Mouse (Mus musculus) urinary bladder, postnatal 4 days (tissue): ENCODE results near the gene Setd6.

ENCODE experiments used
- DNase-seq, 2 experiments: peaks; one replicate each; pipeline ENCODE4 v3.0.0; 2021 to 2022; ENCODE audit warnings: low spot score in 2 of 2

Setd6 gene

DNA sequence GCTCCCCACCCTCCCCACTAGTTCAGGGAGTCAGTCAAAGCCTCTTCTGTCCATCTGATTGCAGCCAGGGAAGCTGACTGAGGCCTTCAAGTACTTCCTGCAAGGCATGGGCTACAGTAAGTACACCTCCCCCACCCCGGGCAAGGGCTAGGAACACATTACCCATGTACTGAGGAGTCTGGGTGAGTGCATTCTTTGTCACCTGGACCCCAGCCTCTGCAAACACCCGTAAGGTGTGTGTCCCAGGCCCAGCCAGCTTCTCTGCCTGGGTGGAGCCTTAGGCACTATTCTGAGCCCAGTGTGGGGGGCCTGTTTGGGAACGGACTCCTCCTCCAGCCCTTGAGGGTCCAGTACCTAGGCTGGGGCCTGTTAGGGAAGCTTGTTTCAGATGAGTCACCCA, 4.7 kb upstream of the Setd6 start:
- DNase-seq: peak in 1 of 2 experiments; percentile 16

DNA sequence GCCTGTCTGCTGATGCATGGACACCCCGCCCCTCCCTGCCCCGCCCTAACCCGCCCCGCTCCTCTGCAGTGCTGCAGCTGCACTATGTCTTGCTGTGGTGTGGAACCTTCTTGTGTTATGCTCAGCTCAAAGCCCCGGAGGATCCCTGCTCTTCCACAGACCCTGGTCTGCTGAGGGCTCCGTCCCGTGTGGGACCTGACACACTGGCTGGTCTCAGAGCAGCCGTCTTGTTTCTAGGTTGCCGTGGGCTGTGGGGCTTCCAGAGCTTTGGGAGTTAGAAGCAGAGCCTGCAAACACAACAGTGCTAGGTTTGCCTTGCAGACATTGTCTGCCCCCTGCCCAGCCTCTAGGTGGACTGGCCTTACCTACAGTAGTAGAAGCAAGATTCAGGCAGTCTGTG, 3.3 kb upstream of the Setd6 start:
- no peak for DNase-seq

DNA sequence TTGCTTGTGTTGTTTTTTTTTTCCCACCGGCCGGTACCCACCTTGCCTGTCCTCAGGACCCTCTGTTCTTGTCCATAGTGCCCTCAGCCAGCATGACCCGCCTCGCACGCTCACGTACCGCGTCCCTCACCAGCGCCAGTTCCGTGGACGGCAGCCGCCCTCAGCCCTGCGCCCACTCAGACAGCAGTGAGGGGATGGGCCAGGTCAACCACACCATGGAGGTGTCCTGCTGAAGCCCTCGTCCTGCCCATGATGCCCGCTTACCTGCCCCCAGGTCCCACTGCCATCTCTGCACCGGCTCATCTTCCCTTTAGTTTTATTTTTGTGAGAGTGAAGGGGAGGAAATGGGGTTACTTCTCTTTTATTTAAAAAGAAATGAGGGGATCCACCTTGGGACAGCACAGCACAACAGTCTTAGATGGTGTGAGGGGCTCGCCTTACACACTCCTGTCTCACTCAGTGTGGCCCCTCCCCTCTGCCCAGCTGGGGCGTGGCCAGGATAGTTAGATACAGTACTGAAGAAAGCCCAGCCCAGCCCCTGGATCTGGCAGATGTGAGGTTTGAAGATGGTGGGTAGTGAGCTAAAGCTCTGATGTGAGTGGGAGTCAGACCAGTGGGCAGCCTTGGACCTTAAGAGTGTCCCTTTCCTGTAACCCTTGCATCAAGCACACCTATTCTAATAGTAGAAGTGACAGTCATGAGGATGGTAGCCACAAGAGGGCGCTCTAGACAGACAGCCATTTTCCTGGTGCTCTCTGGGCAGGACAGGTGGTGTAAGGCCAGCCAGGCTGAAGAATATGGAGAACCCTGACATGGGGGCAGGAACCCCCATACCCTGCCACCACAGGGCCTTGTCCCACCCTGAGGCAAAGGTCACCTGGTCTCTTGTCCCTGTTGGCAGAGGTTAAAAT, 2.3 kb upstream of the Setd6 start:
- DNase-seq: no peak

DNA sequence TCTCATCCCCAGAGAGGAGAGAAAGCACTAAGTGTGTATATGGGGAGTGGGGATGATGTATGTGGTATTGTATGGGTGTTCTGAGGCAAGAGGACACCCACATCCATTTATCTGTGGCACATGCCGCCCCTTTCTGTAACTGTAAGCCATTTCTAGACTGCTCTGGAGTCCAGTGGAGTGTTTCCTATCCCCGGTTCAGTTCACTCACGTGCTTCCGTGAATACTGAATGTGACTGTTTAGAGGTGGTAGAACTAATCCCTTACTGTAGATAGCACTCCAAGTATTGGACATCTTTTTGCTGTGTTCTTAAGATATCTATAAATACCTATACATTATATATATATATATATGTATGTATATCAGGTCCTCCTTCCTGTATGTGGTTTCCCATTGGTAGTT, 1.3 kb upstream of the Setd6 start:
- no peak for DNase-seq

DNA sequence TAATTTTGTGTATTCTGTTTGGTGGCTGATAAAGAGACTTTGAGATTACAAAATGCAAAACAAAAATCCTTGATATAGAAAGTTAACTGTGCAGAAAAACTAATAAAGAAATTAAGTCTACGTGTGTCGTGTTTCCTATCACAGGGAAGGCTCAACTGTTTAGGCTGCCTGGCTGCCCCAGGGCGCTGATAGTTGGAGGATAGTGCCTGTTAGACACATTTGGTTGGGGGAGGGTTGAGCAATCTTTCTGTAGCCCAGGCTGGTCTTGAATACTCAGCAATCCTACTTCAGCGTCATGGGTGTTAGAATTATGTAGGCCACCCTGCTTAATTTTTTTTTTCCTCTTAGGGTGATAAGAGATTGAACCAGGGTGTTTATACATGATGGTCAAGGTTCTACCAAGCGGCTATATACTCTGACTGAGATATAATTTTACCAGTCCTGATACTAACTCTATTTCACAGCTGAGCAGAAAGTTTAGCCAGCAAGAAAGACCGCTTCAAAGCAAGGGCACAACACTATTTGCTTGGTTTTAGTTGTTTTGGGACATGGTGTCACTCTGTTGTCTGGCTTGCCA, 756 bp upstream of the Setd6 start:
- DNase-seq: no peak

DNA sequence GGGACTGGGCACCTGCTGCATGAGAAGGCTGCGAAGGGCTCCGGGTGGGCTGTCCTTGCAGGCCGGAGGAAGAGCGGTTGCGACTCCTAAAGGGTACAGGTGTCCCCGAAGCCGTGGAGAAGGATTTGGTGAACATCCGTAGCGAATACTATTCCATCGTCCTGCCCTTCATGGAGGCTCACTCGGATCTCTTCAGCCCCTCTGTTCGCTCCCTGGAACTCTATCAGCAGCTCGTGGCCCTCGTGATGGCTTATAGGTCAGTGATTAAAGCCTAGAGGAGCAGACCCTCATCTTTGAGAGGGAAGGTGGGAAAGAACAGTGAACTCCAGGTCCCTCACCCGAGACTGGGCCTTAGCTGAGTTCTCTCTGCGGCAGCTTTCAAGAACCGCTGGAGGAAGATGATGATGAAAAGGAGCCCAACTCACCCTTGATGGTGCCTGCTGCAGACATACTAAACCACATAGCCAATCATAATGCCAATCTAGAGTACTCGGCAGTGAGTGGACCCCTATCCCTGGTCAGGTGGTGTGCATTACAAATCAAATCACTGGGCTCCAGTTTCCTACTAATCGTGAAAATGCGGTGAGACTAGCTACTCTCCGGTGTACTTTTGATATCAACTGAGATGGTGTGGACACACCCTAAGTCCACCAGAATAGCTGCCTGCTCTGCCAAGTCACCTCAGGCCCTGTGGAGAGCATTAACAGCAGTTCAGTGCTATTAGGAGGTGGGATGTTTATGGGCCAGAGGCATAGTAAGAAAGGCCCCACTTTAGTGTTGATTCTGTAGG, 1.1 kb downstream of the Setd6 start:
- no peak for DNase-seq

DNA sequence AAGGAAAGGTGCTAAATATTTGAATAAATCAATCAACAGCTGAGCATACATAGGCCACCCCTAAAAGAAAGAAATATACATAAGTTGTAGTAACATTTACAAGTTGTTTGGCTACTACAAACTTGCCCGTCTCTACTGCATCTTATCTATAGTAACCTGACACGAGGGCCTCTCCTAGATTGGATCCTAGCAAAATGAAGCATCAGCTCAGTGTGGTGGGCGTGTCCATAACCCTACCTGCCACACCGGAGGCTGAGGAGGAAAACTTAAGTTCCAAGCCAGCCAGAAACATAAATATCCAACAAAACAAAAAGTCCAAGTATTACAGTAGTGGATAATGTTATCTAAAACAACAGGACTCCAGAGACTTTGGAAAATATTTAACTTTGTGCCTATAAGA, 11.9 kb downstream of the Setd6 start:
- no peak for DNase-seq

DNA sequence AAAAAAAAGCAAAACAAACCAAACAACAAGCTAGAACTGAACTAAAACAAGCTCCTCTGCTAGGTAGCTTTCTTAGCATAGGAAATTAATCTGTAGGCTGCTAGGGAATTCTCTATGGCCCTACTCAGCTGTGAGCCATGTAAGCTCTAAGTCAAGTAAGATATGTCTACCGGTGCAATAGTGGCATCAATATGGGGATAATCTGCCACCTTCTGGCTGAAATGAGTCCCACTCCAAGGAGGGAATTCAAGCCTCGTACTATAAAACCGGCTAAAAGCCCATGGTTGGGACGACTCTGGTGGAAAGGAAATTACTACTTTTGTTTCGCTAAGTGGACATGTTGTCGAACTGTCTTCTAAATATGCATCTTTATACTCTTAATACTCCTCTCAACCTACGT, 22.9 kb downstream of the Setd6 start:
- DNase-seq: no peak

DNA sequence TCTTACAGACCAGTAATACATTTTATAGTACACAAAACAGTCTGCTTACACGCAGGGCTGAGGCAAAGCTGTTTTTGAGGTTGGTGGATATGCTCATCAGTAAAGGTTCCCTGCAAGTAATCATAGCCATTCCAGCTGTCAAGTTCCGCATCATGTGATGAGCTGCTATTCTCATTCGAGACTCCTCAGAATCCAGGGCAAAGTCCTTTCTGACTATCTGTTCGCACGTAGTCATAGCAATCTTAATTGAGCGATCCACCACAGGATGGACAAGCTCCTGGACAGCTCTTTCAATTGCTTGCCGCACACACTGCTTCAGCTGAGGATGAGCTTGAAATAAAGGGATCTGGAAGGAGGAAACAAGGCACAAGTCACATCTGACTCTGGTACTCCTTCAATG, 26.1 kb downstream of the Setd6 start:
- DNase-seq: no peak

DNA sequence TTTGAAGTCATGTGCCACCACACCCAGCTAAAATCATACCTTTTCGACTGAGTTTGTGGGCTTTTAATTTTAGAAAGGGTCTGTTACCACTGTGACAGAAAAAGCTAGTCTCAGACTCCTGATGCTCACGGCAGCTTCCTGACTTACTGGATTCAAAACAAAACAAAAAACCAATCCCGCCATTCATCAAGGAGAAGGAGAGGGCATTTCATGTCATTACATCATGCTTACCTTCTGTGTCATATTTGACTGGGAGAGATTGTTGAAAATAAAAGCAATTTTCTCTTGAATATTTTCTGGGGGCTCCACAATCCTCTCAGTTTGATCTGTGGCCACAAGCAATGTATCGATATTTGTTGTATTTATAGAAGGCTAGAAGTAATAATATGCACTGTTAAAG, 32.3 kb downstream of the Setd6 start:
- no peak for DNase-seq

DNA sequence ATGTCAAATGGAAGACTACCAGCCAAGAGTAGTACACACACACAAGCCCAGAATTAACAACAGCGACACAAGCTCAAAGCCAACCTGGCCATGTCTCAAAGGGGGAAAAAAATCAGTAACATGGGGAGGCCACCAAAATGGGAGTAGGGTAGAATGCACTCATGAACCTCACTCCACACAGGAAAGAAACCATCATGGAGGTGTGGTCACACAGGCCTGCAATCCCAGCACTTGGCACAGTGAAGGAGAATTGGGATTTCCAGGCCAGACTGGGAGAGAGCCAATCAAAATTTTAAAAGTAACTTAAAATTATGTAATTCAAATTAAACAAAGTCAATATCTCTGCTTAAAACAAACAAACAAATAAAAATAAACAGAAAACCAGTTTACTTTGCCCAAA, 36.2 kb downstream of the Setd6 start:
- DNase-seq: no peak

DNA sequence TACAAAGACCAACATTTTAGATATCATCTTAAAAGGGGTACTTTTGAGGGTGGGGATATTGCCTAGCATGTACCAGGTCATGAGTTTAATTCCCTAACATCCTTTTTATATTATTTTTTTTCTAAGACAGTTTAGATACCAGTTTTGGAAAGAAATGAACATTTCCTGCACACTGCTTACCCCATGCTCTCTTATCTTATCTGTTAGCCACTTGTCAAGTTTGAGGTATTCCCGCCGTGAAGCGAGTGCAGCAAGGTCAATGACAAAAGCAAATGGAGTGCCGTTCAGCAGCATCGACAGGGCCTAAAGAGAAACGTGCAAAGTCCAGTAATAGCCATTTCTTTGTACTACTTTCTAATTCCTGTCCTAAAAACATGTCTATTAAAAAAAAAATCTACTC, 44.6 kb downstream of the Setd6 start:
- DNase-seq: no peak

DNA sequence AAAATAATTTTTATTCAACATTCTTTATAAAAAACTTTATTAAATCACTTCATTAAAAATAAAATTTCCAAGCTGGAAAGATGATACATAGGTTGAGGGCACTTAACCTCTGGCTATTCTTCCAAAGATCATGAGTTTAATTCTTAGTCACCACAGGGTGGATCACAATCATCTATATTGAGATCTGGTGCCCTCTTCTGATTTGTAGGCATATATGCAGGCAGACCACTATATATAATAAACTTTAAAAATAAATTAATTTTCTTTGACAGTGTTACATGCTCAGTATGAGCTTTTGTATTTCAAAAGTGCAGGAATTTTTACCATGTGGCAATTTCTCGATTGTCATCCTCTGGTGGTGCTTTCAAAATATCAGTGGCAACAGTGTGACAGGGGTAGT, 48.5 kb downstream of the Setd6 start:
- no peak for DNase-seq
